Mouse (Mus musculus) urinary bladder, adult 18-20 months (tissue): ENCODE measurements around the gene Aars.
"Not testable (repeated sequence)": the region's sequence is repeated elsewhere in the genome, so short reads cannot be mapped to it uniquely, and the experiment has no call there.

Experiments
- DNase-seq, 2 experiments: peaks; one replicate each; pipeline ENCODE4 v3.0.0; 2022; ENCODE audit warnings: low spot score in 2 of 2, mixed read lengths in 2 of 2

Aars gene

DNA sequence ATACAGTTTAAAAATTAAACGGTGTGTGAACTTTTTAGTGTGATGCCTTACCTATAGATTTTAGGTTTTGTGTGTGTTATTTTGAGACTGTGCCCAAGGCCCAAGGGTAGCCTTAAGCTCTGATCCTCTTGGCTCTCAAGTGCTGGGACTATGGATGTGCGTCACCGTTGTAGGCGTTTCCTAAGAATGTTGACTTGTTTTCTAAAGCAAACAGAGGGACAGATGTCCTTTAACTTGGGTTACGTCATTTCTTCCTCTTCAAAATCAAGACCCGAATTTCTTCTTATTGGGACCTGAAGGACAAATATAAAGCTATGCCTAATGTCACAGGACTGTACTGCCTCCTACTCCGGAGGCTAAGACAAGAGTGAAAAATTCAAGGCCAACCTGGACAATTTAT lies at the start of gene Aars:
TSS of gene Aars (plus strand) at position 229 of the 400 bp plus-strand sequence.
- DNase-seq = no peak

DNA sequence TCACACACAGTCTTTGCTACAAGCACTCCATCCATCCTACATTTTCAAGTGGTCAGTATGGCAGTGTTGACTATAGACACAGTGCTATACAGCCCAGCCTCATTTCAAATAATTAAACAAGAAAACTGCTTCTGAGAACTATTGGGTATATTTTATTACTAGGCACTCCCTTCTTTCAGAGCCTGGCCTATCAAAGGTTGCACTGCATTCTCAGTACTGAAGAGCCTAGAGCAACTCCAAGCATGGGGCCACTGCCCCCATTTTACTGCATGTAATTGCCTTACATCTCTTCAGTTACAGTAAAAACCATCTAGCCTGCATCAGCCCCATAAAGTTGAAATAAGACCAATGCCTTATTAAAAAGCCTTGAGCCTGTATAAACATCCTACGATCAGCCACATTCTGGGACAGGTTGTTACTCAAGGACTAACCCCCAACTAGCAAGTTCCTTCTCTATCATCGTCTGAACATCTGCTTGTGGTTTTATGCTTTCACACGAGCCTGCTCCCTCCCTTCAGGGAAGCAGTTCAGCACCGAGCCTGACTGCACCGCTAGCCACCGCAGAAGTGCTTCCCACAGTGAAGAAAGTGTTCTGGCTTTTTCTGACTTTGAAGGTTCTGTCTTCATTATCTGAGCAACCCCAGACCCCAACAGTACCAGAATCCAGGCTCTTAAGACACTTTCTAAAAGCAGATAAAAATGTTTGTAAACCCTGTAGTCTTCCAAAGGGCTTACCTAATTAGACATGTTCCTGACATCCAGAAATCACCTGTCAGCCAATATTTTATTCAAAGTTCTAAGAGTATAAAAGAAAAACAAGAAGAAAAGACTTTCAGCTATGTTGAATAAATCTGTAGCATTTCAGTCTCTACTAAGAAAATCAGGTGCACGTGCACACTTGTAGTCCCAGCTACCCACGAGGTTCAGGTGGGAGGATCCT lies 44.9 kb upstream of the Aars start:
- no peak for DNase-seq

DNA sequence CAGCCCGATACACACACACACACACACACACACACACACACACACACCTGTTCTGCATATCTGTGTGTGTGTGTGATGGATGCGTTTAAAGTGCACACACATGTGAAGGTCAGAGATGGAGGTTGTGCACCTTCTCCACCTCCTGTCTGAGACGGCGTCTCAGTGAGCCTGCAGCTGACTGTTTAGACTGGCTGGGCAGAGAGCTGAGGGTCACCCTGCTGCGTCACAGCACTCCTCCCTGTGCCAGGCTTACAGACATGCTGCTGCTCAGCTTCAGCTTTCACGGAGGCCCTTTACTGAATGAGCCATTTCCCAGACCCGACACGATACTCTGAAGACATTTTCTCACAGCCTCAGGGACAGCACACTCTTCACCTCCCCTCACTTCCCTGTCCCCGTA lies 42.9 kb upstream of the Aars start:
- DNase-seq = no peak

DNA sequence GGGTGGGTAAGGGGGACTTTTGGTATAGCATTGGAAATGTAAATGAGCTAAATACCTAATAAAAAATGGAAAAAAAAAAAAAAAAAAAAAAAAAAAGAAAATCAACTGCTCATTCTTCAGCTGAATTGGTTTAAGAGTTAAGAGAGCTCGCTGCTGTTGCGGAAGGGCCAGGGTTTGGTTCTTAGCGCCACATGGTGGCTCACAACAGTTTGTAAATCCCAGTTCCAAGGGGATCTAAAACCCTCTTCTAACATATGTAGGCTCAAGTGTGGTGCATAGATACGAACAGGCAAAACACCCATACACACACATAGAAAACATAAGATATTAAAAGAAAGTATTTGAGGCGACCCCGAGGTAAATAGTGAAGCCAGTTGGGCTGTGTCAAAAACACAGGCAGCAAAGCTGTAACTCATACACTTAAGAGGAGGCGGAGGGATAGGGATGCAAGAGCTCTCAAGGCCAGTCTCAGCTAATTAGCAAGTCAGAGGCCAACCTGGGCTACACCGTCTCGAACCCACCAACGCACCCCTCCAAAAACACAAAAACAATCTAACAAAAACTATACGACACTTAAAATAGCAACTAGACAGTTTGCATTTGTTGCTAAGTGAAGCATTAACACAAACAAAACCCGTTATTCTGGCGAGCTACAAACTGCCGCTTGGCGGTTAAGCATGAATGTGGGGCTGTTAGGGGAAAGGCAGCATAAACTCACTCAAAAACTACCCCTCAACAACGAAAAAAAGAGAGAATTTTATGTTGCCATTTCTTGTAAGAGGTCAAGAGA lies 36.1 kb upstream of the Aars start:
- no peak for DNase-seq

DNA sequence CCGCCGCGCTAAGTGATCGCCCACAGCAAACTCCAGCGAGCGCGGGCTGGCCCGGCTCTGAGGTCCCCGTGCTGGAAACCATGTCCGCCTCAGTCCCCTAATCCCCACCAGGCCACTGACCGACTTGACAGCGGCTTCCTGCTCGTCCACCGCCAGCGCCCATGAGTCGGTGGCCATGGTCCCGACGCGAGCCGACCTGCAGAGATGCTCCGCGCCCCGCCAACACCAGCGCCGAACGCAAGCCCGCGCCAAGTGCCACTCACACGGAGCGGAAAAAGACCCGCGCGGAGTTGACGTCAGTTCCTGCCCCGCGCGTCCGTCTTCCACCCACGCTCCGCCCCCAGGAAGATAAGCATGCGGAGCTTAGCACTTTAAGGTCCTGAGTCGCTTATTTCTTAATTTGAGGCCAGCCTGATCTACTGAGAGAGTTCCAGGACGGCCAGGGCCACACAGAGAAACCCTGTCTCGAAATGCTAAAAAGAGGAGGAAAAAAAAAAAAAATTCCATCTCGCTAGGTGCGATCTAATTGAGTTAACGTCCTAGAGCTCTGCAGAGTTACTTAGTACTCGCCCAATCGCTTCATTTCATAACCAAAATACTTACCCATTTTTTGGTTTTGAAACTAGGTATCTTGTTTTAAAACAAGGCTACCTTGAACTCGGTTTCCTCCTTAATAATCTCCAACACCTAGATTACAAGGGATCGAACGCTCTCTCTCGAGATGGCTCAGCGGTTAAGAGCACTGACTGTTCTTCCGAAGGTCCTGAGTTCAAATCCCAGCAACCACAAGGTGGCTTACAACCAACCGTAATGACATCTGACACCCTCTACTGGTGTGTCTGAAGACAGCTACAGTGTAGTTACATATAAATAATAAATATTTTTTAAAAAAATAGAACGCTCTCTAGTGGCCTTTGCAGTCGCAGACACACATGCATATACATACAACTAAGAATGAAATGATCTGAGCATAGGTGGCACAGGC lies 35.1 kb upstream of the Aars start, which contains the start of gene Ddx19a:
TSS of gene Ddx19a (minus strand) at position 254 of the 985 bp plus-strand sequence.
- peak; percentile 79 to 80 for DNase-seq

DNA sequence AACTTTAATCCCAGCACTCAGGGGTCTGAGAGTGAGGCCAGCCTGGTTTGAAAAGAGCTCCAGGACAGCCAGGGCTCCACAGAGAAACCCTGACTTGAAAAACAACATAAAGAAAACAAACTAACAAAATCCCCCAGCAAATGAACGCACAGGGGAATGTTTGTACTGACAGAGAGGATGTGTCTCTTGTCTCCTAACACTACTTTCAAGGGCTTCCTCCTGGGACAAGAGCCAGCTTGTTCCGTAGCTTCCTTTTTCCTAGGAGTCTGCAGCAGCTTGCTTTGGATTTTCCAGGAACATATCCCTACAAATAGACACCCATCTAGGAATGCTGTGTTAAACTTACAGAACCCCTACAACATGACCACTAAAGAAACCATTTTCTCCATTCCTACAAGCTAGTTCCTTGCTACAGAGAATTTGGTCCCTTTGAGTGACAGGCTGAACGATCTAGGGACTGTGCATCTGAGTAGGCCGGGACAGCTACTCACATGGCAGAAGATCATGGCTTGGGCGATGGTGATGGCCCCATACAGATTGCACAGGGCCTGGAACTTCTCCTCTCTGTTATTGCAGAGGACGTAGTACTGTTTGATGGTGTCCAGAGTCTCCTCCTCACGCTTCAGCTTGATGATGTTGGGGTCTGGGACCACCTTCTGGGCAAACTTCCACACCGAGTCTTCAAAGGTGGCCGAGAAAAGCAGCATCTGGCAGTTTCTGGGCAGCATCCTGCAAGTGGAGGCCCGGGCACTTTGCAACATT lies 22.5 kb upstream of the Aars start:
- not testable (repeated sequence) for DNase-seq

DNA sequence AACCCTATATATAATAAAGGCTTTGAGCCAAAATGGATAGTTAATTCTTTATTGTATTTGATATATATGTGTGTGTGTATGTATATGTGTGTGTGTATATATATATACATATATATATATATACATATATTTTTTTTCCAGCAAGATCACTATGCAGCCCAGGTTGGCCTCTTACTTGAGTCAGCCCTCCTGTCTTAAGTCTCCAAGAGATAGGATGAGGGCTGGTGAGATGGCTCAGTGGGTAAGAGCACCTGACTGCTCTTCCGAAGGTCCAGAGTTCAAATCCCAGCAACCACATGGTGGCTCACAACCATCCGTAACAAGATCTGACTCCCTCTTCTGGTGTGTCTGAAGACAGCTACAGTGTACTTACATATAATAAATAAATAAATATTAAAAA lies 6.3 kb upstream of the Aars start:
- not testable (repeated sequence) for DNase-seq

DNA sequence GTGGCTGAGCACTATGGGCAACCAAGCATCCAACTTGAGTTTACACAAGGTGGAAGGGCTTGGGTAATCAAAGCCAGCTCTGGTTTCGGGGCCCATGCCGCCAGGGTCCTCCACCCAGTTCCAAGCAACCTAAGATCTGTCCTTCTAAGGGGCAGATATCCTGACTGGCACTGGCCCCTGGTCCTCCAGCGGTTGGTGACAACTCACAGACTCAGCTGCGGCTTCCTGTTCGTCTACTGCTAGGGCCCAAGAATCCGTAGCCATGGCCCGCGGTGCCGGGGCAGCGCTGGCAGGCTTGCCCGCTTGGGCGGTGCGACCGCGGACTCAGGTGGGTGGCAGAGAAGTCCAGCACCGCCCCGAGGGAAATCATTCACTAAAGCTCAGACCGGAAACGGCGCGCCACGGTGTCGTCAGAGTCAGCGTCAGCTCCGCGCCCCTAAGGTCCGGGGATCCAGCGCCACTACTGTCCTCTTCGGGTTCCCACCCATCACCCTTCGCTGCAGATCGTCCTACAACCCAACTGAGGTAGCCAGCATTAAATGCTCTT lies 5.5 kb upstream of the Aars start:
- DNase-seq = peak; percentile 78 to 86

DNA sequence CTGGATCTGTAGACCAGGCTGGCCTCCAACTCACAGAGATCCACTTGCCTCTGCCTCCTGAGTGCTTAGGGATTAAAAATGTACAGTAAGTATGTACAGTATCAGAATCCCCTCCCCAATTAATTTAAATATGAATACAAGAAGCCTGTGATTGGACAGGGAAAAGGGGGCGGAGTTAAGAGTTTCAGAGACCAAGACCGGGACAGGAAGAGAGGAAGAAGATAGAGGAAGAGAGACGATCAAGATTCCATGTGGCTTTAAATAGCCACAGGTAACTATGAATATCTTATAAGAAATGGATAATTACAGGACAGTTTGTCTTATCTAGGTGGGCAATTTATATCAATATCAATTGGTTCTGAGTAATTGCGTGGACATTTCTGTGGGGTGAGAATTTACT lies 3.4 kb upstream of the Aars start:
- no peak for DNase-seq

DNA sequence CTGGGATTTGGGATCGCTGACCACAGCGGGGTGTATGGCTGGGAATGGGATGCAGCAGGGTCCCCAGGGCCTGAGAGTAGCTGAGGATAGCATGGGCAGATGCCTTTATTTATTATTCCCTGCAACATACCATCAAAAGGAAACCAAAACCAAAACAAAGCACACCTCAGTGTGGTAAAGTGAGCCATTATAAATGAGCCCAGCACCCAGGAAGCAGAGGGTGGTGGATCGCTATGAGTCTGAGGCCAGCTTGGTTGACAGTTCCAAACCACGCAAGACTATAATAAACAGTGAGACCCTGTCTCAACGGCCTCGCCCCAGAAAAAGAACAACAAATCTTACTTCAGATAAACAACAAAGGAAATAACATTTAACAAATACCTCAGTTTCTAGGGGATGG lies 2.9 kb upstream of the Aars start:
- no peak for DNase-seq

DNA sequence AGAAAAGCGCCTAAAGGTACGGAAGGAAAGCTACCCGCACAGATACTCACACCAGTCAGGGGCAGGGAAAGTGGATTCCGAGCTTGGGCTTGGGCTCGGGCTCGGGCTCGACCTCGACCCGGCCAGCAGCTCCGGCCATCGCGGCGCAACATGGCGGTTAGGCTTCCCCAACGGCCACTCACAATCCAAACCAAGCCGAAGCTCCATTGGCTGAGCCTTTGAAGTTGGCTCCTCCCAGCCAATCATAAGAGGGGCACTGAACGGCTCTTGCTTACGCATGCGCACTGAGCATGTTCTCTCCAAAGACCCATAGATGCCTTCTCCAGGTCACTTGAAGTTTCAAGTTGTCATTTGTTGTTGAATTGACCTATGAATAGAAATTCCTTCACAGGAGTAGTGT lies 1.4 kb upstream of the Aars start, which contains the start of gene Ddx19b:
TSS of gene Ddx19b (minus strand) at position 180 of the 400 bp plus-strand sequence.
- DNase-seq = no peak

DNA sequence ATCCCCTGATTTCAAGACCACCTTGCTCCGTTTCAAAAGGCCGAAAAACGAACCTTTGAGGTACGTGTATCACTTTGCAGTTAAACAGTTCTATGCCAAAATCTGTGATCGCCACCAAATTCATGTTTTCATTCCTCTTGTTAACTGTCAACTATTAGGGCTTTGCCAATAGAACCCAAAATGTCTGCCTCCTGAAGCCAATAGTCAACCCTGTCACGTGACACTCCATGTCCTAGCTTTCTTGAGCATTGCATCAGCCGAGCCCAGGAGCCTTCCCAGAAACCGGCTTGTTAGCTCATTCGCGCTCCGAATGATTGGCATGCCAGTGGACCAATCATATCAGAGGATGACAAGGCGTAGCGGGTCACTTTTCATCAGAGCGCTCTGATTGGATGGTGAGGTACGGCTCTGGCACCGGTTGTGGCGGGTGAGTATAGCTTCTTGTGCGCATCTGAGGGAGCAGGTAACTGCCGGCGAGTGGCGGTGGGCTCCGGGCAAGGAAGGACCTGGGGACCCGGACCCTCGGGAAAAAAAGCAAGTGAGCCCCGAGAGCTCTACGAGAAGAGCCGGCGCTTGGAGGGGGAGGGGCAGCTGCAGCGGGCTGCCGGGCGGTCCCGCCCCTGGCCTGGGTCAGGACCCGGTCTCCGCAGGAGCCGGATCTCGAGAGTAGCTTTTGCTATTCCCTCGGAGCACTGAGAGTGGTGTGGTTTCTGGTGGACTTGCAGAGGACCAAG lies 705 bp downstream of the Aars start:
- peak; percentile 86 to 96 for DNase-seq

DNA sequence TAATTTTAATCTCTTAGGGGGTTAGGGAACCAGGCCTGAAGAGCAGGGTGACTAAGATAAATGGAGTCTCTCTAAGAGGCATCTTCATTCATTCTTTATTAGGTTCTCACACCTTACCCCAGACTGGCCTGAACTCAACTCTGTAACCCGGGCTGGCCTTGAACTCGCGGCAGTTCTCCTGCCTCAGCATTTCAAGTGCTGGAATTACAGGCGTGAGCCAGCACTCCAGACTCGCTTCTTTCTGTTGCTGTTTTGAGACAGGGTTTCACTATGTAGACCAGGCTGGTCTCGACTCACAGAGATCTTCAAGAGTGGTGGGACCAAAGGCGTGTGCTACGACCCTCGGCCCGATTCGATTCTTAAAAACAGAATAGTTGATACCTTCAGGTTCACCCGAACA lies 1.3 kb downstream of the Aars start:
- no peak for DNase-seq

DNA sequence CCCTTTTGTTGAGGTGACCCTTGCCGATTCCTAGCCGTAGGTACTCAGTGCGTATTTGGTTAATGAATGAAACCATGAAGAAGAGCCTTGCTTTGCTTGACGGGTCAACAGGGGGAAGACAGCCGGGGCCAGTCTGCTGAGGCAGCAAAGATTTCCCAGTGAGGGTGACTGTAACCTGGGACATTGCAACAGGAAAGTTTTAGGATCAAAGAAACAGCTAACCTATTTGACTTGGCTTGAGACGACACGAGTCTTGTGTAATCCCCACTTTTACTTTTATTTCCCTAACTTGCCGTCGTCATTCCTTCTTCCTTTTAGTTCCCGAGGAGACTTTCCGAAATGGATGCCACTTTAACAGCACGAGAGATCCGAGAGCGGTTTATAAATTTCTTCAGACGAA lies 3.6 kb downstream of the Aars start:
- no peak for DNase-seq

DNA sequence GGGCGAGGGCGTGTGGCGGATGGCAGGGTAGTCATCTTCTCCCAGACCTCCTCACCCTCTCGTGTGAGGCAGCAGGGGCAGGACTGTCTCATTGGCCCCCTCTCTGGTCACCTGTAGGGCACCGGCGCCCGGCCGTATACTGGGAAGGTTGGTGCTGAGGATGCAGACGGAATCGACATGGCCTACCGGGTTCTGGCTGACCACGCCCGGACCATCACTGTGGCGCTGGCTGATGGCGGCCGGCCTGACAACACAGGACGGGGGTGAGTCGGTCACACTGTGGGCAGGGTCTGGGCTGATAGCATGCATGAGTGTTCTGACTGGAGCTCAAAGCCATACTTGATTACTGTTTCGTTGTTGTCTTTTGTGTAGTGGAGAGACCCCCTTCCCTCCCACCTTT lies 9.6 kb downstream of the Aars start:
- no peak for DNase-seq

DNA sequence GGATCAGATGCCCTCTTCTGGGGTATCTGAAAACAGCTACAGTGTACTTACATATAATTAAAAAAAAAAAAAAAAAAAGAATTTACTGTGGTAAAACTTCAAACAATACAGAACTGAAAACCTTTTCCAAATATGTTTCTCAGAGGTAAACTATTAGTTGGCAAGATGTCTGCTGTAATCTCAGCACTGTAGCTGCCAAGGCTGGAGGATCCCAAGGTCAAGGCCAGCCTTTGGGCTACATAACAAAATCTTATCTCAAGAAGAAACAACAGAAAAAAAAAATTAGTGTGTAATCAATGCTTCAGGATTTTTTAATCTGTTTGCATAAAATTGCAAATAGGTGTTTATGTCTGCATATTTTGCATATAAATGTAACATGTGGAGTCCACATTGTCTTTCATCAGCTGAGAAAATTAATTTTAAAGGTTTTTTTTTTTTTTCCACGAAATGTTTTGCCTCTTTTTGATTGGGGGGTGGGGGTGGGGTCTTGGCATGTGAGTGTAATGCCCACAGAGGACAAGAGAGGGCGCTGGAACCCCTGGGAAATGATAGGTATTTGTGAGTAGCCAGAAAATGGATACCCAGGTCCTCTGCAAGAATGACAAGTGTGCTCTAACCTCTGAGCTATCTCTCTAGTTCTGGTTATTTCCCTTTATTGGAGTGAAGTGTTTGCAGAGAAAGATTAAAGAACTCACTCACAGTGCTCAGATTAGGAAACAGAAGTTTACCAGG lies 11.2 kb downstream of the Aars start:
- DNase-seq = no peak

DNA sequence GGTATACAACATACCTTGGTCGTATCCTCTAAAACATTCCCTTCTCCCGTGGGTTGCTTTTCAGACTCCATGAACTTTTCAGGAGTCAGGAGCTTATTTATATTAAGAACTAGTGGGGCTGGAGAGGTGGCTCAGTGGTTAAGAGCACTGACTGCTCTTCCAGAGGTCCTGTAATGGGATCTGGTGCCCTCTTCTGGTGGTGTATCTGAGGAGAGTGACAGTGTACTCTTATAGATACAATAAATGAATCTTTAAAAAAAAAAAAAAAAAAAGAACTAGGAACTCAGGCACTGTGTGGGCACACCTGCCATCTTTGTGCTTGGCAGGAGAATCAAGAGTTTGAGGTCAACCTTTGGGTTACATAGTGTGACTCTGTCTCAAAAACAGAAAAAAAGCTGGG lies 15.8 kb downstream of the Aars start:
- DNase-seq = no peak

DNA sequence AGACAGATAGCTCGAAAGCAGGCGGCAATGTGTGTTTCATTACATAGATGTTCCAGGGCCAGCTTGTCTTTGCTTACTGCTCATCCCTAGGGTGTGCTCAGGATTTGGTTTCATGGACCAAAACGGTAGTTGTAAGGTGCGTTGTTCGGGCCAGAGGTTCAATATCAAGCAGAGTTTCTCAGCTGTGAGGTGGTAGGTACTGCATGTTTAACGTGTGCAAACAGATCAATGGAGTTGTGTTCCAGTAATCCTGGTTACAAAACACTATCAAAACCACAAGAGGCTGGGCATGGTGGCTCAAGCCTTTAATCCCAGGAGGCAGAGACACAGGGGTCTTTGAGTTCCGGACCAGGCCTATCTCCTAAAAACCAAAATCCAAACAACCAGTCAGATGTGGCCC lies 16.2 kb downstream of the Aars start:
- no peak for DNase-seq
